Comparison of ENCODE assay signal across 18 mouse cellular contexts in the genomic region with DNA sequence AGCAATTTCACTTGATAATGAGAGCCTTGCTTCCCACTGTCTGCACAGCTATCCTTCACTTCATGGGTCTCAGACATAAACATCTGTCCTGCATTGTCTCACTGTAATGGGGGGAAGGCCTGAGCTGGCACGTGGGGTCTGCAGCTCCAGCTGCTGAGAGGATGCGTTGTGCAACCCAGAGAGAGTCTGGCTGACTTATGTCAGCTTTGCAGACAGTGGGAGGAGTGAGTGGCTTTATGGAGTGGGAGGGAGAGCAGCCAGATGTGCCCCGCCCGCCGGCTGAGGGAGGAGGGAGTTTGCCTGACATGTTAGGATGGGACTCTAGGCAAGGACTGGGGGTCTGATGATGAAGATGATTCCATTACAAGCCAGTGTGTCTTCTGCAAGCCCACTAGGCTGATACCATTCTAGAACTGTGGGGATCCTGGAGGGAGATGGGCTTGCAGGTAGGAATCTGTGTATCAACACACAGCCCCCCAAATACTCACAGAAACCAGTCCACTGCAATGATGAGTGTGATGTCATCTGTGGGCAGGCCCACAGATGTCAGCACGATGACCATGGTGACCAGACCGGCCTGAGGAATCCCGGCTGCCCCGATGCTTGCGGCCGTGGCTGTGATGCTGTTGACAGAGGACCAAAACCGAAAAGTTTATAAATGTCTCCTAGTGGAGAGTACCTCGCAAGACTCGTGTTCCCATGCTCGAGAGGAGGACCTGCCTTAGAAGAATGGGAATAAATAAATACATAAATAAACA.
DNase-seq lines count a peak whose midpoint lies in the region; ATAC-seq and TF ChIP-seq lines count a peak whose summit lies in the region.
"Had no signal": no experiment of that assay in that cellular context is flagged by ENCODE, and none has a peak within 500 bp of the region (broad histone marks: within the 10 kb centered on the region; RNA-seq: fewer than 3 reads in every experiment).

No protein-coding gene starts in this region.

- no peak overlapping the region for H3K27ac ChIP-seq in kidney, embryonic 14.5 days (ENCODE audit: low read depth, low read length)
- no peak overlapping the region for H3K27ac ChIP-seq in embryonic facial prominence, embryonic 14.5 days (replicated peaks; ENCODE audit: low read depth, low read length)
- H3K27ac ChIP-seq in intestine, embryonic 14.5 days (ENCODE audit: low read depth): no peak overlapping the region
- H3K27ac ChIP-seq in forebrain, postnatal 0 days (ENCODE audit: low read depth, low read length): no peak overlapping the region
- H3K27ac ChIP-seq in forebrain, embryonic 10.5 days: no peak overlapping the region
- no peak overlapping the region for H3K27ac ChIP-seq in midbrain, embryonic 15.5 days
- H3K27ac ChIP-seq: gastrocnemius, adult 2 months; hindbrain, postnatal 0 days; limb, embryonic 13.5 days; macrophage; neural tube, embryonic 15.5 days had no signal

- H3K4me1 ChIP-seq in kidney, embryonic 14.5 days (ENCODE audit: control insufficient read depth, insufficient read depth, low read length): no peaks in the 10 kb centered on the region
- H3K4me1 ChIP-seq in embryonic facial prominence, embryonic 14.5 days (ENCODE audit: control insufficient read depth, insufficient read depth, low read length): no peaks in the 10 kb centered on the region
- H3K4me1 ChIP-seq in intestine, embryonic 14.5 days (replicated peaks; ENCODE audit: control insufficient read depth, insufficient read depth, low read length): no peaks in the 10 kb centered on the region; the same call in 1 of the 2 replicates
- no peaks in the 10 kb centered on the region for H3K4me1 ChIP-seq in forebrain, postnatal 0 days (ENCODE audit: insufficient read depth)
- H3K4me1 ChIP-seq in forebrain, embryonic 10.5 days: no peaks in the 10 kb centered on the region
- no peaks in the 10 kb centered on the region for H3K4me1 ChIP-seq in midbrain, embryonic 15.5 days
- H3K4me1 ChIP-seq: neural tube, embryonic 15.5 days had no signal

- no peak for DNase-seq in kidney, postnatal 36 days
- DNase-seq in embryonic facial prominence, embryonic 14.5 days (ENCODE audit: low spot score): peak; percentile 82
- no peak for DNase-seq in intestine, embryonic 14.5 days (ENCODE audit: low spot score)
- DNase-seq in lung, postnatal 4 days: peak; percentile 63 to 86
- DNase-seq in forebrain, postnatal 0 days: no peak
- DNase-seq in forebrain, embryonic 10.5 days (ENCODE audit: extremely low spot score, low spot score): no peak
- DNase-seq: gastrocnemius, adult 2 months; kidney, postnatal 10 days; spleen, adult 18-20 months had no signal

- no peak overlapping the region for H3K4me3 ChIP-seq in kidney, embryonic 14.5 days (ENCODE audit: low read length)
- no peak overlapping the region for H3K4me3 ChIP-seq in embryonic facial prominence, embryonic 14.5 days (ENCODE audit: low read depth, low read length)
- H3K4me3 ChIP-seq in intestine, embryonic 14.5 days (ENCODE audit: low read depth, low read length): no peak overlapping the region
- no peak overlapping the region for H3K4me3 ChIP-seq in forebrain, postnatal 0 days (ENCODE audit: low read depth, low read length)
- no peak overlapping the region for H3K4me3 ChIP-seq in forebrain, embryonic 10.5 days
- H3K4me3 ChIP-seq in midbrain, embryonic 15.5 days: no peak overlapping the region
- H3K4me3 ChIP-seq: gastrocnemius, adult 2 months; limb, embryonic 13.5 days; neural tube, embryonic 15.5 days had no signal

- no peaks in the 10 kb centered on the region for H3K27me3 ChIP-seq in kidney, embryonic 14.5 days (ENCODE audit: control insufficient read depth, insufficient read depth, low read length)
- H3K27me3 ChIP-seq in embryonic facial prominence, embryonic 14.5 days (replicated peaks; ENCODE audit: control insufficient read depth, insufficient read depth, low read length): no peaks in the 10 kb centered on the region
- H3K27me3 ChIP-seq in intestine, embryonic 14.5 days (replicated peaks; ENCODE audit: control insufficient read depth, insufficient read depth, low read length): no peaks in the 10 kb centered on the region
- H3K27me3 ChIP-seq in forebrain, postnatal 0 days (ENCODE audit: insufficient read depth, low read length): no peaks in the 10 kb centered on the region
- H3K27me3 ChIP-seq in forebrain, embryonic 10.5 days (ENCODE audit: poor library complexity, severe bottlenecking): no peaks in the 10 kb centered on the region
- no peaks in the 10 kb centered on the region for H3K27me3 ChIP-seq in midbrain, embryonic 15.5 days (replicated peaks)
- H3K27me3 ChIP-seq: limb, embryonic 13.5 days; neural tube, embryonic 15.5 days had no signal

- no peak overlapping the region for H3K9ac ChIP-seq in kidney, embryonic 14.5 days (ENCODE audit: low read depth, low read length)
- no peak overlapping the region for H3K9ac ChIP-seq in embryonic facial prominence, embryonic 14.5 days (ENCODE audit: low read depth, low read length)
- no peak overlapping the region for H3K9ac ChIP-seq in intestine, embryonic 14.5 days (ENCODE audit: low read length)
- H3K9ac ChIP-seq in forebrain, postnatal 0 days: no peak overlapping the region
- no peak overlapping the region for H3K9ac ChIP-seq in midbrain, embryonic 15.5 days
- H3K9ac ChIP-seq: limb, embryonic 13.5 days; neural tube, embryonic 15.5 days had no signal

- no peak overlapping the region for H3K4me2 ChIP-seq in kidney, embryonic 14.5 days (replicated peaks; ENCODE audit: low read depth, low read length)
- H3K4me2 ChIP-seq in embryonic facial prominence, embryonic 14.5 days (ENCODE audit: low read depth, low read length): no peak overlapping the region
- no peak overlapping the region for H3K4me2 ChIP-seq in intestine, embryonic 14.5 days (ENCODE audit: low read length)
- no peak overlapping the region for H3K4me2 ChIP-seq in forebrain, postnatal 0 days (ENCODE audit: low read depth)
- H3K4me2 ChIP-seq in midbrain, embryonic 15.5 days: no peak overlapping the region
- H3K4me2 ChIP-seq: limb, embryonic 13.5 days; neural tube, embryonic 15.5 days had no signal

- no peaks in the 10 kb centered on the region for H3K36me3 ChIP-seq in kidney, embryonic 14.5 days (ENCODE audit: control insufficient read depth, insufficient read depth, low read length)
- H3K36me3 ChIP-seq in embryonic facial prominence, embryonic 14.5 days (ENCODE audit: control insufficient read depth, insufficient read depth, low read length): peaks cover 52% of the 10 kb centered on the region
- H3K36me3 ChIP-seq in intestine, embryonic 14.5 days (ENCODE audit: control insufficient read depth, insufficient read depth, low read length): no peaks in the 10 kb centered on the region
- peaks cover 10% of the 10 kb centered on the region; the same call in 1 of the 2 replicates for H3K36me3 ChIP-seq in forebrain, postnatal 0 days (ENCODE audit: insufficient read depth)
- H3K36me3 ChIP-seq in forebrain, embryonic 10.5 days (replicated peaks): peaks cover 45% of the 10 kb centered on the region
- H3K36me3 ChIP-seq in midbrain, embryonic 15.5 days (replicated peaks): no peaks in the 10 kb centered on the region
- H3K36me3 ChIP-seq: neural tube, embryonic 15.5 days had no signal

- 0 out of 2 replicates have a peak, but pooled peaks have one; percentile 39 for ATAC-seq in kidney, embryonic 14.5 days (ENCODE audit: low FRiP score, low TSS enrichment)
- peak; percentile 50; the same call in 1 of the 2 replicates for ATAC-seq in embryonic facial prominence, embryonic 14.5 days (ENCODE audit: low read depth)
- peak; percentile 72 for ATAC-seq in intestine, embryonic 14.5 days (replicated peaks; ENCODE audit: low FRiP score, low TSS enrichment, low read depth)
- ATAC-seq in forebrain, postnatal 0 days: no peak
- no peak for ATAC-seq in midbrain, embryonic 15.5 days (replicated peaks)
- ATAC-seq: activated CD4-positive, CD25-positive, alpha-beta regulatory T cell, adult 4 months; CD4-positive, CD25-positive, alpha-beta regulatory T cell, adult 4 months; forebrain, embryonic 14.5 days; hindbrain, postnatal 0 days had no signal

- WGBS in kidney, embryonic 14.5 days: 73% methylated on average over 15 of the region's 15 CpGs
- 76% methylated on average over 15 of the region's 15 CpGs for WGBS in embryonic facial prominence, embryonic 14.5 days
- 72% methylated on average over 15 of the region's 15 CpGs for WGBS in intestine, embryonic 14.5 days
- 91% methylated on average over 15 of the region's 15 CpGs for WGBS in forebrain, postnatal 0 days
- WGBS in forebrain, embryonic 10.5 days: 93% methylated on average over 15 of the region's 15 CpGs
- 93% methylated on average over 15 of the region's 15 CpGs for WGBS in midbrain, embryonic 15.5 days

- no peak for TF ChIP-seq CTCF in forebrain, postnatal 0 days (IDR thresholded peaks at IDR 0.05; ENCODE audit: low read depth)

- H3K9me3 ChIP-seq in kidney, embryonic 14.5 days (ENCODE audit: control insufficient read depth, low read length): no peaks in the 10 kb centered on the region
- H3K9me3 ChIP-seq in embryonic facial prominence, embryonic 14.5 days (ENCODE audit: control insufficient read depth, low read length): no peaks in the 10 kb centered on the region
- H3K9me3 ChIP-seq in intestine, embryonic 14.5 days (ENCODE audit: control insufficient read depth, low read length): no peaks in the 10 kb centered on the region
- H3K9me3 ChIP-seq in forebrain, postnatal 0 days (ENCODE audit: low read length): no peaks in the 10 kb centered on the region
- H3K9me3 ChIP-seq in forebrain, embryonic 10.5 days: no peaks in the 10 kb centered on the region; the same call in 1 of the 2 replicates
- no peaks in the 10 kb centered on the region for H3K9me3 ChIP-seq in midbrain, embryonic 15.5 days
- H3K9me3 ChIP-seq: limb, embryonic 13.5 days; neural tube, embryonic 15.5 days had no signal

Comparison
In these comparisons a context has a peak if more than half of its experiments do, and no peak if none do; other contexts are left out.
1. ATAC-seq: peak in kidney, embryonic 14.5 days (single experiment), embryonic facial prominence, embryonic 14.5 days (single experiment) and intestine, embryonic 14.5 days (single experiment); none in forebrain, postnatal 0 days (single experiment) and midbrain, embryonic 15.5 days (single experiment).
2. DNase-seq: peak in embryonic facial prominence, embryonic 14.5 days (single experiment) and lung, postnatal 4 days (2 of 2); none in kidney, postnatal 36 days (0 of 2), intestine, embryonic 14.5 days (single experiment), forebrain, postnatal 0 days (single experiment) and forebrain, embryonic 10.5 days (single experiment).